Mouse (Mus musculus) fibroblast of lung, adult 2 months (primary cell): ENCODE measurements at regions not wholly inside any gene's neighbourhood (a gene's known extent, or its start where the extent isn't known, plus 50 kb on each side); places are given as distances from the start of the nearest gene placed in this dataset.
"Not testable (repeated sequence)": the region's sequence is repeated elsewhere in the genome, so short reads cannot be mapped to it uniquely, and the experiment has no call there.

Experiments used
- DNase-seq: peaks from one replicate; pipeline ENCODE4 v3.0.0-alpha.2; 2011; ENCODE audit warnings: low read depth

DNA sequence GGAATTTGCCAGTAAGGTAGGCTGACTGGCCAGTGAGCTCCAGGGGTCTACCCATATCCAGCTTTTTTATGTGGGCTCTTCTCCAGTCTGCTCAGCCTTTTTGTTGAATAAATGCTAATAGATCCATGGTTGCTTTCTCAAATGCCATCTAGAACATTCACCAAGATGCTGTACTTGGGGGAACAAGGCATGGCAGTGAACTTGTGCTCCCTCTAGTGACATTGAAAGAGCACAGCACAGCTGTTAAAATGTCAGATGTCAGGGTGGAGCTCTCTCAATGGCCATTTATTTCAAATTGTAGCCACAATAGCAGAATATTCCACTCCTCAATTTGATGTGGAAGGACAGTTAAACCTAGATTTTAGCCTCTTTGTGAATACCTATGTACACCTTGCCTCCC is 86.3 kb downstream of the Kcnk1 start:
- DNase-seq: no peak

DNA sequence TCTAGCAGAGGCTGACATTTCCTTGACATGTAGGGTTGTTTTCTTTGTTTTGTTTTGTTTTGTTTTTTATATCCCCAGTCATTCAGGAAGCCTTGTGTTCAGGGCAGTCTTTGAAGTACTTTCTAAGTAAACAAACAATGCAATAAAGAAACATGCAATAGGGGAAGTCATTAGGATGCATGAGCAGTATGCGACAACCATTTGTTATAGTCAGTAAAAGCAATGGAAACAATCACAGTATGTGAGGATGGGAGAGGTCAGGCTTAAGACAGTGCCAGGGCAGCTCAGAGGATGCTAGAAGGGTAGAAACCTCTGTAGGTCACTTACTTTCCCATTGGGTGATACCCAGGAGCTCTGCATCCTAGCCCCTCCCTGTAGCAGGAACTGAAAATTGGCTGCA is 87.9 kb downstream of the Kcnk1 start:
- no peak for DNase-seq

DNA sequence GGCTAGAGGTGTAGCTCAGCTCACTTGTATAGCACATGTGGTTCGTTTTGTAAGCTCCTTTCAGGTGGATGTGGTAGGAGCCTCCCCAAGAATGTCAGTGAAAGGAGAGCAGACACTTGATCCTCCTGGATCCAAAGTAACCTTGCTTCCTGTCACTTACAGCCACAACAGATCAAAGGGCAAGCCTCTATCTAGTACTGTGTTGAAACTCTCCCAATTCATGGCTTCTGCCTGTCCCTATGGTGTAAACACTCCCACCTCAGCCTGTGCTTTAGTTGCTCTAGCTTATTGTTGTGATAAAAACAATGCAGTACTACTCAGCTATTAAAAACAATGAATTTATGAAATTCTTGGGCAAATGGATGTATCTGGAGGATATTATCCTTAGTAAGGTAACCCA is 95.8 kb downstream of the Kcnk1 start:
- DNase-seq: no peak

DNA sequence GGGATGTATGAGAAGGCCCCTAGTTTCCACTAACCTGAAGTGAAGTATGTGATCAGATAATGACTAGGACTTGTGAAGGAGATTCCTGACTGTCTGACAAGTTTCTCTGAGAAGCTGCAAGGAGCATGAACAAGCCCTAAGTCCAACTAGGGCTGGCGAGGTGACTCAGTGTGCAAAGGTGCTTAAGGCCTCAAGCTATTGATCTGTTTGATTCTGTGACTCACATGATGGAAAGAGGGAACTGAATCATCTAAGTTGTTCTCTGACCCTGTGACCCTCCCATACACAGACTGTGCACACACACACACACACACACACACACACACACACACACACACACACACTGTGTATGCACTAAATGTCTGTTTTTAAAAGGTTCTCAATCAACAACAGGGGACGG is 99.0 kb downstream of the Kcnk1 start:
- no peak for DNase-seq

DNA sequence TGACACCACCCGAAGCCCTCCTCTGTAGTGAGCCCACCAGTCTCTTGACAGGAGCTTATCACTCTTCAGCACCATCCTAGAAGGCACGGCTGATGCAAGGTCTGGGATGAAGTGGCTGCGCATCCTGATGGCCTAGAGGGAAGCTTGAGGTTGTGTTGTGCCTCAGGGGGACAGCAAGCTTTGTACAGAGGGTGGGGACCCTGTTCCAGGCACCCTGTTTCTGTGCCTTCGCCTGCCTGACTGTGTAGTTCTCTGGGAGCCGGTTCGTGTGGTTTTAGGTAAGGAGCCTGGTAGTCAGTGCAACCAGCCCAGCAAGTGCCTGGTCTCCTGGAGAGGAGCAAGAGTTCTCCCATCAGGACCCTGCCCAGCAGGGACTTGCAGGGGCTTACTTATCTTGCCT is 101.1 kb downstream of the Kcnk1 start:
- no peak for DNase-seq

DNA sequence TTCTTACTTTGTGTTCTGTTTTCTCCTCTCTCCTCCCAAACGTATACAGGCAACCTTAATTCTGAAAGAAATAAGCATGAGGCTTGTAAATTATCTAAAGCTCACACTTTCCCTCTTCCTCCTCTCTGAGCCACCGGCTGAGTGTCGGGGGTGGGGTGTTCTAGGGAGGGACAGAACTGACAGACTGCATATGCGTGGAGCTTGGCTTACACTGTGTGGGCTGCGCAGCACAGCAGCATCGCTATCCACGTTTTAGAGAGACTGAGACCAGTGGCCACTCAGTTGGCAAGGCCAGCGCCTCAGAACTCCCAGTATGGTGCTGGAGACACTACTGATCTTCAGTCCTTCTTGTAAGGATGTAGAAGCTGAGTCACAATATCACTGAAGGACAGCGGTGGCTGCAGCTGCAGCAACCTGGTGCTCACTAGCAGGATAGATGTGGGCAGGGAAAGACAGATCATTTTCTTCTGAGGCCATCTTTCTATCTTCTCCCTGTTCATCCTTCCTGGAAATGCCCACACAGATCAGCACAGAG is 101.7 kb downstream of the Kcnk1 start:
- DNase-seq: no peak

DNA sequence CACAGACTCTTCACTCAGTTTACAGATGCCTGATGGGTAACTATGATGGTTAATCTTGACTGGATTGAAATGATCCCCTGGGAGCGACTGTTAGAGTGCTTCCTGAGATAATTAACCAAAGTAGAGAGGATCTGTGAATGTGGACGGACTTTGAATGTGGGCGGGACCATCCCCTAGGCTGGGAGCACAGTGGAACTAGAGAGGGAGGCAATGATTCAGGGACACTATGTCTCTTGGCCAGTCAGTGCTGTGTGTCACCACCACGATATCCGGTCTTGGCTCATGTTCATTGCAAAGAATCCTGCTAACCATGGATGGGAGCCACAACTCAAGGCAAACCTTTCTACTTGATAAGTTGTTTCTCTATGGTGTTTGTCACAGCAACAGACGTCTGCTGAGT is 103.9 kb downstream of the Kcnk1 start:
- DNase-seq: no peak

DNA sequence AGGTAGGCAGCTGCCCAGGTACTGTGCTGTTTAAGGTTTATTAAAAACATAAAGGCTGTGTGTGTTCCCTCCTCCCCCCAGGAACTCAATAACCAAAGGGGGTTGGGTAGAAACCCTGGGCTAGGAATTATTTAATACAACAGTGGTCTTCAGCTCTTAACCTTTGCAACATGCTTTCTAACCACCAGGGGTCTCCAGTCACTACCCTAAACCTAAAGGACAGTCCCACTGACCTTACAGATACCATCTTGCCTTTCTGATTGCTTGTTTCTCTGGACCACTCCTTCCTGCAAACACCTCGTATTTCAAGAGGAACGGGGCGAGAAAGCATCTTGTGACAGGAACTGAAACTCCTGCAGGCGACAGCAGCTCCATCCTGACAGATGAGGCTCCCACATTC is 104.9 kb downstream of the Kcnk1 start:
- no peak for DNase-seq

DNA sequence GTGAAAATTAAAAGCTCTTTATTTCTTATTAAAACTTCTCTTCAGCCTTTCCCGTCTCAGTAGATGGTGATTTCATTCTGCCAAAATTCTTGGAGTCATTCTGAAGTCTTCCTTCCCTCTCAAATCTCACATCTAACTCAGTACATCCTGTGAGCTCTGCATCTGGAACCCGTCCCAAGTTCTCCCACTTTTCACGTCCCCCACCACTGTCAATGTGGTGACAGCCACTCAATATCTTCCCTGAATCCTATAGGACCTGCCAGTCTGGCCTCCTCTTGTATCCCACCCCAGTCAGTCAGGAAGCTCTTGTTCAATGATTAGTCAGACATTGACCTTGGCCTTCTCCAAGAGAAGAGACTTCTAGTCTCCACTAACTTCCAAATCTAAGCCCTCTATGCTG is 110.1 kb downstream of the Kcnk1 start:
- DNase-seq: no peak

DNA sequence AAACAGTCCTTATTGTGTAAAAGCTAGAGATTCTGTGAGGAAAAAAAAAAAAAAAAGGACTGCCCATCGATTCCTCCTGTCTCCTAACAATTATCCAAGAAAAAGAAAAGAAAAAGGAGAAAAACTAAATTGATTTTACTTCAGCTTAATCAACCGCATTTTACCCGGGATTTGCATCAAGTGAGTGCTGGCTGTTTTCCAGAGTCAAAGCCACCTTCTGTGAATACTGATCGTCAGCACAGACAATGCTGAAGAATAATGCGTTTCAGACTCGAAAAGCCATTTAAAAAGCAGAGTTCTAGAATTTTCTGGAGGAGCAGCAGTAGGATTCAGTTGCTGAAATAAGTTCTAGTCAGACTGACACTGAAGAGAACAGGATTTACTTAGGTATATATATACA is 131.1 kb downstream of the Kcnk1 start:
- DNase-seq: no peak

DNA sequence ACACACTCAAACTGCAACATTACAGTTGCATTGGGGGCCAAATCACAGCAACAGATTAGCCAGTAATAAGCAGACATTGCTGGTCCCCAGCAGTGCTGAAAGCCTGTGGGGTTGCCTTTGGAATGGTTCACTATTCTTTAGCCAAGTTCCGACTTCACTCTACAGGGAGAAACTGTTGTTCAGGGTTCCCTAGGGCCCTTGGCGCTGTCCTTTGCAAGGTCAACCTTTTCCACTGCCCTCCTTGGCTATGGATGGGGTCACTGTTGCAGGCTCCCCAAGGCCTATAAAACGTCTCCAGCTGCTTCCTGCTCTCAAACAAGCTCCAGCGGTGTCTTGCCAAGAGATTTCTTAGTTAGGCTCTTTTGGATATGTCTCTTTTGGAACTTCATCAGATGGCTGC is 137.1 kb downstream of the Kcnk1 start:
- DNase-seq: no peak

DNA sequence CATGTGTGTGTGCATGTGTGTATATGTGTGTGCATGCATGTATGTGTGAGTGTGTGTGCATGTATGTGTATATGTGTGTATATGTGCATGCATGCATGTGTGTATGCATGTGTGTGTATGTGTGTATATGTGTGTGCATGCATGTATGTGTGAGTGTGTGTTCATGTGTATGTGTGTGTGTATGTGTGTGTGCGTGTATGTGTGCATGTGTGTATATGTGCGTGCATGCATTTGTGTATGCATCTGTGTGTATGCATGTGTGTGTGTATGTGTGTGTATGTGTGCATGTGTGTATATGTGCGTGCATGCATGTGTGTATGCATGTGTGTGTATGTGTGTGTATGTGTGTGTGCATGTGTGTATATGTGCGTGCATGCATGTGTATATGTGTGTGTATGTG is 137.9 kb downstream of the Kcnk1 start:
- DNase-seq: not testable (repeated sequence)

DNA sequence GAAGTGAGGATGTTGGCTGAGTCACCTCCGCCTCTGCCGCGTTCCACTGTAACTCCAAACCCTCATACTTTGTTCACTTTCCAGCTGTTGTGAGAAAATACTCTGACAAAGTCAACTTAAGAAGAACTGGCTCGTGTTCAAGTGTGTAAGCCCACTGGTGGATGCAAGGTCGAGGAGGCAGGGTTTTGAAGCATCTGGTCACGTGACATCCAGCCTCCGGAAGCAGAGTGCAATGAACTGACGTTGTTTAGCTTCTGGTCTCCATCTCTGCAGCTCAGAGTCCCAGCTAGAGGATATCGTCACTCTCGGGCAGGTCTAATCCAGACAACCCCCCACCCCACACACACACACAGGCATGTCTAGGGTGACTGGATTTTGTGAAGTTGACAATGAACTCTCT is 140.1 kb downstream of the Kcnk1 start:
- no peak for DNase-seq

DNA sequence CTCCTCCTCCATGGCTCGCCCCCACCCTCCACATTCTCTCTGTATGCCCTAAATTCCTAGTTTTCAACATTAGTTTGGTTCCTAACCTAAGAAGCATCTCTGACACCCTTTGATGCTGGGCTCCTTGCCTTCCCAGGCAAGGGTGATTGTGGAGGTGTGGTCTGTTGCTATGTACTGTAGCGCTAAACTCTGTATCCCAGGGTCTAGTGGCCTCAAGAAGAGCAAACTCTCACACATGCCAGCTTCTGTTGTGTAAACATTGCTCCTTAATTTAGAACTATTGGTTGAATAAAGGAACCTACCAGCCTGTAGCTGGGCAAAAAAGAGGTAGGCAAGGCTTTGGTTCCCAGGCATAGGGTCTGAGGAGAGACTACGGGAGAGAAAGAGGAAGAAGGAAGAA is 140.6 kb downstream of the Kcnk1 start:
- no peak for DNase-seq

DNA sequence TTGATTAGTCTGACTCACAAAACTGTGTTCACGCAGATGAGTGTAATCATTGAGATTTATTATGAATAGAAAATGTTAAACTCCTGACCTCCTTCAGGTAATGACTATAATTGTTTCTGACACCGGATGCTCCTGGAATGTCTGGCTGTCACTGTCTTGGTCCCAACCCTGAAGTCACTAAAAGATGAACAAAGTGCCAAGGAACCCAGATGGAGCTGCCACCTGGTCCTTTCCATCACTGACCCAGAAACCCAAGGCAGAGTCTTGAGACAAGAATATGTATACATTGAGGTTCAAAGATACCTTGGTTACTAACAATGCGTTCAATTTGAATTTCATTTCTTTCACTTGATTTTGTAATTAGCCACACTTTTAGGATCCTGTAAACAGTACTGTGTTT is 142.0 kb downstream of the Kcnk1 start:
- no peak for DNase-seq

DNA sequence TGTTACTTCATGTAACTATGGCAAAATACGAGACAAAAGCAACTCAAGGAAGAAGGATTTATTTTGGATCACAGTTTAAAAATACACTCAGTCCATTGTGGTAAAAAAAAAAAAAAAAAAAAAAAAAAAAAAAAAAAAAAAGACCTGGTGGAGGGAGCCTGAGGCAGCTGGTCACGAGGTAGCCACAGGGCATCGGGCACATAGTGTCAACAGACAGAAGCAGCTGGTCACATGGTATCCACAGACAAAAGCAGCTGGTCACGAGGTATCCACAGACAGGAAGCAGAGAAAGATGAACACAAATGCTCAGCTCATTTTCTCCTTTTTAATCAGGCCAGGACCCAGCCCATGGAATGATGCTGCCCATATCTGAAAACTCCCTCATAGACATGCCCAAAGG is 142.5 kb downstream of the Kcnk1 start:
- DNase-seq: no peak

DNA sequence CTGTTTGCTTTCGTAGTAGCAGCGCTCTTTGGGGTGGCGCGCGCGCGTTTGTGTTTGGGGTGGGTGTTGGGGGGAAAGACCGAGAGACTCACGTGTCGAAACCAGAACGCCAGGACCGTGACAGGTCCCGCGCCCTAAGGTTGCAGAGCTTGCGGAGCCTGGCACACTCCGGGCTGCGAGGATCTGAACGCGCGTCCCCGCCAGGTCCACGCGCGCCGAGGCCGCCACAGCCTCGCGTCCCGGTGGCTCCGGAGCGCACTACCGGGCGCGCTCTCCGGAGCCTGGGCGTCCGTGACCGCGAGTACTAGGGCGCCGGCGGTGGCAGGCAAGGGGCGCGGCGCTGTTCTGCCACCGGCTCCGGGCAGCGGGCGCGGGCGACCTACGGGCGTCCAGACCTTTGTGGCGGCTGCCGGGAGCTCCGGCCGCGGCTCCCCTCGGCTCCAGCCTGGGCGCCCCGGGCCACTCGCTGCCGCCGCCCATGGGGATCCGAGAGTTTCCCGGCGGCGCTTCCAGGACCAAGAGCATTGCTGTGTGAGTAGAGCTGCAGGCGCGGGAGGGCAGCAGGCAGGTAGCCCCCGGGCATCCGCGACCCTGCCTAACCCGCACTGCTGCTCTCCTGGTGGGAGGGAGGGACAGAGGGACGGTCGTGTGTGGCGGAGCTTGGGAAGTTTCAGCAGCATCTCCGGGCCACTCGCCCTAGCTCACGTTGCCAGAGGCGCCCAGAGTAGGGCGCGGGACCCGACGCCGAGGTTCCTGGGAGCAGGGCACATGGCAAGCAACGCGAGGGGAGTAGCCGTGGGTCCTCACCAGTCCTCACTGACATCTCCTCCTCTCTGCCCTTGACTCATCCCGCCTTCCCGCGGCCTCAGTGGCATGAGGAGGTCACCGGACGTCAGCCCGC is 143.9 kb downstream of the Kcnk1 start:
- DNase-seq: no peak

DNA sequence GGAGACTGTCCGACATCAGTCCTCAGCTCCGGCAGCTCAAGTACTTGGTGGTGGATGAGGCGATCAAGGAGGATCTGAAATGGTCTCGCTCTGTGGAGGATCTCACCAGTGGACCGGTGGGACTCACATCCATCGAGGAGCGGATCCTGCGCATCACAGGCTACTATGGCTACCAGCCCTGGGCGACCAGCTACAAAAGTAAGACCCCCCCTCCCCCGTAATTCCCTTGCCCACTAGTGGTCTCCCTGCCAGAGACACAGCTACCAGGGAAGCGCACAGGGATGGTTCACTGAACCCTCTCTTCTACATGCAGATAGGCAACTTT is 144.5 kb downstream of the Kcnk1 start:
- DNase-seq: no peak

DNA sequence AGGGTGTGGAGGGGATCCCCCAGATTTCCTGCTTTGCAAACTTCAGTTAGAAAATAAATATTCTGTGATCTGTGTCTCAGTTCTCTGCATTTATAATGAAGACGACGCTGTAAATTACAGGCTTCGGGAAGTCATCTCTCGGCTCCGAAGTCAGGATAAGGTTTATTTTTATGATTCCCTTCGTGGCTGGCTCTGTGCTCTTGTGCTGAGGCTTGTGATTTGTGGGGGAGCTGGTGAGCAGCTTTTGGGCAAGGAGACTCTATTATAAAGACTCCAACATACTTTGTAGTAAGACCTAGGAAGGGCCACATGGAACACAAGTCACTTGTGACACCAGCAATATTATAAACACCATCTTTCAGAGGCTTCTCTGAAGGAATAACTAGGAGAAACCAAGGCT is 146.0 kb downstream of the Kcnk1 start:
- DNase-seq: no peak

DNA sequence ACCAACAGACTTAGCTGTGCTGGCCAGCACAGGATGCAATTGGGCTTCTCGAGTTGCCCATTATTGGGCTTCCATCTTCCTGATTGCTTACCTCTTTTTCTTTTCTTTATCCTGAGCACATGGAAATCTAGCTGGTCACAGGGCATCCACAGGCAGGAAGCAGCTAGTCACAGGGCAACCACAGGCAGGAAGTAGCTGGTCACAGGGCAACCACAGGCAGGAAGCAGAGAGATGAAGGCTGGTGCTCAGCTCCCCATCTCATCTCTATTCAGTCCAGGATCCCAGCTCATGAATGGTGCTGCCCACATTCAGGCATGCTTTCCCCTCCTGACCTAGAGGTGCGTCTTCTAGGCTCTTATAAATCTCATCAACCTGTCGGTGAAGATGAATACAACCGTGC is 146.8 kb upstream of the Slc35f3 start:
- DNase-seq: no peak

DNA sequence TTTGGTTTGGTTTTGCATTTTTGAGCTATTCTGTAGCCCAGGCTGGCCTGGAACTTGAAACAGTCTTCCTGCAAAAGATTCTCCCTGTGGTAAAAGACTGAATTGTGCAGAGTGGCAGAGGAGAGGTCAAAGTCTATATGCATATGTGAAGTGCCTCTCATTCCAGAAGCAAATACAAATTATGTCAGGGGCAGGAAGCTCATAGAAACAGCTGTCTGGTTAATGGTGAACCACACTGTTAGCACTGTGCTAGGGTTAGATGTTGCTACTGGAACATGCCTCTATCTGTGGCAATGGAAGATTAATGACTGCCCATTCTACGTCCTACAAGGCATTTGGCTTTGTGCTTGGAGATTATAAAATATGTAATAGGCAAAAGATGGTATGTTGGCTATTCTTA is 144.4 kb upstream of the Slc35f3 start:
- no peak for DNase-seq

DNA sequence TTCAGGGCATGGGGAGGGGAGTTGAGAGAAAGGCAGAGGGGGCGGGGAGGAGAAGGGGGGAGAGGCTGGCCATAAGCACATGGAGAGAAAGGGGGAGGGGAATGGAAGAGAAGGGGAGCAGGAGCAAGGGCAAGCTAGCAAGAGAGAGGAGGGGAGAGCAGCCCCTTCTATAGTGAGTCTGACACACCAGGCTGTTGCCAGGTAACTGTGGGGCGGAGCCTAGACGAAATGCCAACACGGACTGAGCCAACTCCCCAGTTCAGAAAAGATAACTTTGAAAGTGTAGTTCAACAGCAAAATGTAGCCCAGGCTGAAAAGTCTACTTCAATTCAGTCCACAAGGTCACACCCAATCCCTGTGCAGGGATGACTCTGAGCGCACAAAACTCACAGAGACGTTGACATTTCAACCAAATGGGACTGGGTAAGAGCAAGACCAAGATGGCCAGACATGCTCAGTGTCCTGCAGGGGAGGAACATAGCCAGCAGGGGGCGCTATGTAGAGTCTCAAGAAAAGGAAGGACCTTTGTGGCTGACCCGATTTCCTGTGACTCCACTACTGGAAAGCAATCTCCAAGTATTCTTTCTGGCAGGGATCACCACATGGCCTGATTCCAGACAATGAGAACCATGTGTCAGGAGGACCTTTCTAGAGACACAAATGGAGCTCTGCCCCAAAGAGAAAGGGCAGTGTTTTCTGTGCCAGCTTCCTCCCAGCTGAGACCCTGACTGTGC is 140.7 kb upstream of the Slc35f3 start:
- no peak for DNase-seq

DNA sequence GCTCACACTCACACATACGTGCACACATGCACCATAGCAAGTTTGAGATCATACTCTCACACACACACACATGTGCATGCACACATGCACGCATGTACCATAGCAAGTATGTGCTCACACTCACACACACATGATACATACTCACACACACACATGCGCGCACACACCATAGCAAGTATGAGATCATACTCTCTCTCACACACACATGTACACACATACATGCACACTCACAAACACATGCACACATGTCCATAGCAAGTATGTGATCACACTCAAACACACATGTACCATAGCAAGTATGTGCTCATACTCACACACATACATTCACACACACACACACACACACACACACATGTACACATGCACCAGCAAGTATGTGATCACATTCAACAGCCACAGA is 138.9 kb upstream of the Slc35f3 start:
- no peak for DNase-seq
